Mouse (Mus musculus): ENCODE data around the gene Ccdc85a. TPM values are rescaled to one million over a fixed set of nuclear protein-coding genes. Genes with fewer than 3 reads are reported as not detected.
"Not testable (repeated sequence)": the region's sequence is repeated elsewhere in the genome, so short reads cannot be mapped to it uniquely, and the experiment has no call there.

Ccdc85a gene
- total and polyA plus RNA-seq, 3 experiments: 4.8 to 11.0 (median 10.9) TPM

- Histone ChIP-seq H3K79me2 (replicated peaks; ENCODE audit: control insufficient read depth, insufficient read depth, low read length) (no peaks in the 10 kb centered on the region), H3K4me3 (no peak overlapping the region), H3K27me3 (ENCODE audit: control insufficient read depth, insufficient read depth, low read length) (no peaks in the 10 kb centered on the region), H3K4me1 (ENCODE audit: control insufficient read depth, insufficient read depth, low read length) (no peaks in the 10 kb centered on the region), H3K27ac (no peak overlapping the region), H3K36me3 (ENCODE audit: control insufficient read depth, insufficient read depth, low read length) (no peaks in the 10 kb centered on the region), H3K9ac (ENCODE audit: low read depth, low read length) (no peak overlapping the region)
- no peak for DNase-seq
- WGBS: 57% methylated on average over 2 of the region's 2 CpGs
- TF ChIP-seq POLR2A (IDR thresholded peaks at IDR 0.05; ENCODE audit: insufficient read depth, low read depth, low read length): no peak
- no peak for TF ChIP-seq CTCF (IDR thresholded peaks at IDR 0.05)
- TF ChIP-seq EP300 (IDR thresholded peaks at IDR 0.05; ENCODE audit: insufficient read depth, low read depth, low read length): no peak
- intact Hi-C loops (cut with DNase I): no loop called here
Measured at GRCm38 (mm10) chr11:28415841-28416240, 168.3 kb downstream of the Ccdc85a start.

- 81% methylated on average over 2 of the region's 2 CpGs for WGBS
Measured at GRCm38 (mm10) chr11:28409880-28410279, 174.2 kb downstream of the Ccdc85a start.

GRCm38 (mm10) chr11:28397166-28397565 lies 187.0 kb downstream of the Ccdc85a start:
- WGBS: 54% methylated on average over 1 of the region's 1 CpGs
- TF ChIP-seq CTCF (IDR thresholded peaks at IDR 0.05) (no peak), POLR2A (IDR thresholded peaks at IDR 0.05; ENCODE audit: insufficient read depth, low read depth, low read length) (no peak), EP300 (IDR thresholded peaks at IDR 0.05; ENCODE audit: insufficient read depth, low read depth, low read length) (no peak)

More at GRCm38 (mm10) chr11:28409880-28410279, 174.2 kb downstream of the Ccdc85a start:
- H3K9ac ChIP-seq (ENCODE audit: low read depth, low read length); H3K27me3 ChIP-seq (ENCODE audit: control insufficient read depth, insufficient read depth, low read length); DNase-seq; H3K4me1 ChIP-seq (ENCODE audit: control insufficient read depth, insufficient read depth, low read length); intact Hi-C loops (cut with DNase I); H3K4me3 ChIP-seq; H3K27ac ChIP-seq; H3K36me3 ChIP-seq (ENCODE audit: control insufficient read depth, insufficient read depth, low read length); H3K79me2 ChIP-seq (replicated peaks; ENCODE audit: control insufficient read depth, insufficient read depth, low read length): not testable (repeated sequence)

GRCm38 (mm10) chr11:28375891-28376290 lies 208.2 kb downstream of the Ccdc85a start:
- H3K9ac ChIP-seq (ENCODE audit: low read depth, low read length): no peak overlapping the region

More at GRCm38 (mm10) chr11:28397166-28397565, 187.0 kb downstream of the Ccdc85a start:
- no peak overlapping the region for H3K4me3 ChIP-seq
- H3K9ac ChIP-seq (ENCODE audit: low read depth, low read length): no peak overlapping the region
- H3K27me3 ChIP-seq (ENCODE audit: control insufficient read depth, insufficient read depth, low read length): no peaks in the 10 kb centered on the region
- intact Hi-C loops (cut with DNase I): no loop called here
- no peak overlapping the region for H3K27ac ChIP-seq
- no peak for DNase-seq
- no peaks in the 10 kb centered on the region for H3K79me2 ChIP-seq (replicated peaks; ENCODE audit: control insufficient read depth, insufficient read depth, low read length)
- no peaks in the 10 kb centered on the region for H3K4me1 ChIP-seq (ENCODE audit: control insufficient read depth, insufficient read depth, low read length)
- H3K36me3 ChIP-seq (ENCODE audit: control insufficient read depth, insufficient read depth, low read length): no peaks in the 10 kb centered on the region

GRCm38 (mm10) chr11:28374636-28375035 lies 209.5 kb downstream of the Ccdc85a start:
- no peaks in the 10 kb centered on the region for H3K4me1 ChIP-seq (ENCODE audit: control insufficient read depth, insufficient read depth, low read length)
- no peak for TF ChIP-seq EP300 (IDR thresholded peaks at IDR 0.05; ENCODE audit: insufficient read depth, low read depth, low read length)
- no peak for TF ChIP-seq POLR2A (IDR thresholded peaks at IDR 0.05; ENCODE audit: insufficient read depth, low read depth, low read length)
- no peak for TF ChIP-seq CTCF (IDR thresholded peaks at IDR 0.05)
- no peak overlapping the region for H3K9ac ChIP-seq (ENCODE audit: low read depth, low read length)
- 0 out of 2 replicates have a peak, but pooled peaks cover 1% of the 10 kb centered on the region for H3K79me2 ChIP-seq (replicated peaks; ENCODE audit: control insufficient read depth, insufficient read depth, low read length)
- H3K27ac ChIP-seq: no peak overlapping the region
- no peaks in the 10 kb centered on the region for H3K36me3 ChIP-seq (ENCODE audit: control insufficient read depth, insufficient read depth, low read length)
- H3K4me3 ChIP-seq: no peak overlapping the region
- intact Hi-C loops (cut with DNase I): no loop called here
- no peaks in the 10 kb centered on the region for H3K27me3 ChIP-seq (ENCODE audit: control insufficient read depth, insufficient read depth, low read length)
- no peak for DNase-seq

More at GRCm38 (mm10) chr11:28375891-28376290, 208.2 kb downstream of the Ccdc85a start:
- DNase-seq: no peak
- TF ChIP-seq POLR2A (IDR thresholded peaks at IDR 0.05; ENCODE audit: insufficient read depth, low read depth, low read length) (no peak), EP300 (IDR thresholded peaks at IDR 0.05; ENCODE audit: insufficient read depth, low read depth, low read length) (no peak), CTCF (IDR thresholded peaks at IDR 0.05) (no peak)
- Histone ChIP-seq H3K27ac (no peak overlapping the region), H3K4me1 (ENCODE audit: control insufficient read depth, insufficient read depth, low read length) (no peaks in the 10 kb centered on the region), H3K79me2 (replicated peaks; ENCODE audit: control insufficient read depth, insufficient read depth, low read length) (0 out of 2 replicates have a peak, but pooled peaks cover 1% of the 10 kb centered on the region), H3K36me3 (ENCODE audit: control insufficient read depth, insufficient read depth, low read length) (no peaks in the 10 kb centered on the region), H3K27me3 (ENCODE audit: control insufficient read depth, insufficient read depth, low read length) (no peaks in the 10 kb centered on the region), H3K4me3 (no peak overlapping the region)
- intact Hi-C loops (cut with DNase I): no loop called here

- 74% methylated on average over 5 of the region's 5 CpGs for WGBS
- H3K9ac ChIP-seq (ENCODE audit: low read depth, low read length); H3K27me3 ChIP-seq (ENCODE audit: control insufficient read depth, insufficient read depth, low read length); H3K27ac ChIP-seq; H3K36me3 ChIP-seq (ENCODE audit: control insufficient read depth, insufficient read depth, low read length); H3K4me1 ChIP-seq (ENCODE audit: control insufficient read depth, insufficient read depth, low read length); H3K4me3 ChIP-seq; DNase-seq; intact Hi-C loops (cut with DNase I); H3K79me2 ChIP-seq (replicated peaks; ENCODE audit: control insufficient read depth, insufficient read depth, low read length): not testable (repeated sequence)
Measured at GRCm38 (mm10) chr11:28371381-28371780, 212.7 kb downstream of the Ccdc85a start.

- Histone ChIP-seq H3K27ac (no peak overlapping the region), H3K4me1 (ENCODE audit: control insufficient read depth, insufficient read depth, low read length) (no peaks in the 10 kb centered on the region), H3K79me2 (replicated peaks; ENCODE audit: control insufficient read depth, insufficient read depth, low read length) (no peaks in the 10 kb centered on the region), H3K36me3 (ENCODE audit: control insufficient read depth, insufficient read depth, low read length) (no peaks in the 10 kb centered on the region), H3K27me3 (ENCODE audit: control insufficient read depth, insufficient read depth, low read length) (no peaks in the 10 kb centered on the region), H3K4me3 (no peak overlapping the region), H3K9ac (ENCODE audit: low read depth, low read length) (no peak overlapping the region)
- 59% methylated on average over 2 of the region's 2 CpGs for WGBS
- DNase-seq: no peak
- TF ChIP-seq POLR2A (IDR thresholded peaks at IDR 0.05; ENCODE audit: insufficient read depth, low read depth, low read length) (no peak), CTCF (IDR thresholded peaks at IDR 0.05) (no peak), EP300 (IDR thresholded peaks at IDR 0.05; ENCODE audit: insufficient read depth, low read depth, low read length) (no peak)
- intact Hi-C loops (cut with DNase I): no loop called here
Measured at GRCm38 (mm10) chr11:28365929-28366244, 218.2 kb downstream of the Ccdc85a start.
